Mouse (Mus musculus): ENCODE measurements around the gene Clec9a.

DNA sequence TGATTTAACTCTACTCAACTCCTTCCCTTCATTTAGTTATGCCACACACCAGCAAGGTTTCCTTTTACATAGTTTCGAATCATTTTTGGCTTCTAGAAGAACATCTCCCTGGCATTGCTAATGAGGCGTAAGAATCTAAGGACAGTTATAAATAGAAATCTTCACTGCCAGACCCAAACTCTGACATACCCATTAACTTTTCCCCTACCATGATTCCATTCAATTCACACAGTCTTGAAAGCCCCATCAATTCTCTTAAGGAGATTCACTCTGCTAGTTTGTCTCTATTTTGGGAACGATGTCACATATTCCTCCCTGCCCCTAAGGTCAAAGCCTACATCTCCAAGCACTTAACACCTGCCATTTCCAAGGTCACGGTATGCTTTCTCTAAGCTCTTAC lies 23.7 kb upstream of the Clec9a start:
- TF ChIP-seq CTCF (IDR thresholded peaks at IDR 0.05; ENCODE audit: insufficient read depth, low read depth, low read length) (no peak), POLR2A (IDR thresholded peaks at IDR 0.05; ENCODE audit: insufficient read depth, low read depth, low read length) (no peak)
